Mouse (Mus musculus) kidney, postnatal 14 days (tissue): ENCODE data around the gene Gm20388.

ENCODE experiments used
- DNase-seq: peaks from one replicate; pipeline ENCODE4 v3.0.0; 2022; ENCODE audit warnings: mixed read lengths

The Gm20388 gene

GRCm38 (mm10) chr8:121361166-121361565, 1450.5 kb downstream of the Gm20388 start:
- no peak for DNase-seq

- DNase-seq: no peak
Observed at GRCm38 (mm10) chr8:121364646-121365045, 1454.0 kb downstream of the Gm20388 start.

- DNase-seq: no peak
Observed at GRCm38 (mm10) chr8:121365150-121365549, 1454.5 kb downstream of the Gm20388 start.

- no peak for DNase-seq
Observed at GRCm38 (mm10) chr8:121366655-121367054, 1456.0 kb downstream of the Gm20388 start.

- peak; percentile 57 for DNase-seq
Observed at GRCm38 (mm10) chr8:121368799-121369198, 1458.2 kb downstream of the Gm20388 start.

GRCm38 (mm10) chr8:121369378-121369777, 1458.7 kb downstream of the Gm20388 start:
- DNase-seq: no peak

GRCm38 (mm10) chr8:121371287-121371686, 1460.6 kb downstream of the Gm20388 start:
- DNase-seq: no peak

- DNase-seq: no peak
Observed at GRCm38 (mm10) chr8:121371911-121372638, 1461.4 kb downstream of the Gm20388 start.

- DNase-seq: peak; percentile 49
Observed at GRCm38 (mm10) chr8:121372639-121372986, 1462.0 kb downstream of the Gm20388 start.

GRCm38 (mm10) chr8:121374284-121374683, 1463.6 kb downstream of the Gm20388 start:
- no peak for DNase-seq

GRCm38 (mm10) chr8:121374777-121375176, 1464.1 kb downstream of the Gm20388 start:
- peak; percentile 67 for DNase-seq

- peak; percentile 94 for DNase-seq
Observed at GRCm38 (mm10) chr8:121376116-121376950, 1465.7 kb downstream of the Gm20388 start.

- DNase-seq: peak; percentile 51
Observed at GRCm38 (mm10) chr8:121377680-121378079, 1467.0 kb downstream of the Gm20388 start.

GRCm38 (mm10) chr8:121379387-121379786, 1468.7 kb downstream of the Gm20388 start:
- DNase-seq: no peak

- peak; percentile 89 for DNase-seq
Observed at GRCm38 (mm10) chr8:121382583-121383241, 1472.1 kb downstream of the Gm20388 start.

- DNase-seq: no peak
Observed at GRCm38 (mm10) chr8:121385540-121385939, 1474.9 kb downstream of the Gm20388 start.

- DNase-seq: peak; percentile 55
Observed at GRCm38 (mm10) chr8:121390608-121391007, 1480.0 kb downstream of the Gm20388 start.

GRCm38 (mm10) chr8:121391254-121391653, 1480.6 kb downstream of the Gm20388 start:
- DNase-seq: no peak

- DNase-seq: no peak
Observed at GRCm38 (mm10) chr8:121391771-121392170, 1481.1 kb downstream of the Gm20388 start.

GRCm38 (mm10) chr8:121392482-121392881, 1481.8 kb downstream of the Gm20388 start:
- DNase-seq: no peak

- peak; percentile 81 for DNase-seq
Observed at GRCm38 (mm10) chr8:121393111-121393510, 1482.5 kb downstream of the Gm20388 start.

GRCm38 (mm10) chr8:121394686-121395085, 1484.0 kb downstream of the Gm20388 start:
- DNase-seq: no peak

- peak; percentile 61 for DNase-seq
Observed at GRCm38 (mm10) chr8:121395316-121395715, 1484.7 kb downstream of the Gm20388 start.
